Mouse (Mus musculus) heart, postnatal 0 days (tissue): ENCODE measurements at regions not wholly inside any gene's neighbourhood (a gene's known extent, or its start where the extent isn't known, plus 50 kb on each side); places are given as distances from the start of the nearest gene placed in this dataset.

ENCODE experiments used
- ATAC-seq: fragments of 200-750 bp; cut with Nextera tagmentation; 2 replicates; pipeline ENCODE4 v1.8.0; 2017; ENCODE audit warnings: low read depth, moderate number of reproducible peaks, moderate library complexity; ENCODE audit not compliant: insufficient read depth
- DNase-seq: peaks from one replicate; pipeline ENCODE4 v3.0.0-alpha.2; 2016; ENCODE audit warnings: low spot score
- H3K27ac ChIP-seq: fragments of 300-500 bp; sonication (generic); 2 replicates; pipeline ENCODE4 v1.5.1; 2014; ENCODE audit warnings: low read depth, mild to moderate bottlenecking
- H3K27me3 ChIP-seq: fragments of 300-500 bp; sonication (generic); 2 replicates; pipeline ENCODE4 v1.6.1; 2014; ENCODE audit warnings: low read length, mixed read lengths; ENCODE audit not compliant: control insufficient read depth, insufficient read depth
- H3K36me3 ChIP-seq: fragments of 300-500 bp; sonication (generic); replicated peaks from 2 replicates; pipeline ENCODE4 v1.6.1; 2014; ENCODE audit warnings: low read length, mixed read lengths; ENCODE audit not compliant: control insufficient read depth, insufficient read depth
- H3K4me1 ChIP-seq: fragments of 300-500 bp; sonication (generic); 2 replicates; pipeline ENCODE4 v1.6.1; 2014; ENCODE audit warnings: antibody characterized with exemption; ENCODE audit not compliant: control insufficient read depth, insufficient read depth
- H3K4me2 ChIP-seq: fragments of 300-500 bp; sonication (generic); 2 replicates; pipeline ENCODE4 v1.6.1; 2014; ENCODE audit warnings: low read depth, mild to moderate bottlenecking, low read length, moderate library complexity
- H3K4me3 ChIP-seq: fragments of 300-500 bp; sonication (generic); 2 replicates; pipeline ENCODE4 v1.5.1; 2014; ENCODE audit warnings: low read depth, low read length
- H3K9ac ChIP-seq: fragments of 300-500 bp; sonication (generic); replicated peaks from 2 replicates; pipeline ENCODE4 v1.6.1; 2014; ENCODE audit warnings: low read depth, low read length, mixed read lengths
- H3K9me3 ChIP-seq: fragments of 300-500 bp; sonication (generic); replicated peaks from 2 replicates; pipeline ENCODE4 v1.6.1; 2016; ENCODE audit warnings: low read length; ENCODE audit not compliant: control insufficient read depth
- CTCF ChIP-seq: IDR thresholded peaks from 2 replicates; pipeline ENCODE4 v1.5.1; 2016; ENCODE audit warnings: antibody characterized with exemption, control low read depth, low read depth
- EP300 ChIP-seq: IDR thresholded peaks from 2 replicates; pipeline ENCODE4 v1.6.1; 2016; ENCODE audit warnings: antibody characterized with exemption, low read depth
- WGBS: fragments of 180-500 bp; shearing (Covaris S2); extraction: QIAGEN DNeasy Blood & Tissue Kit; methylation state at CpG from one replicate; pipeline ENCODE4 v1.1.7; 2014; 5-methylcytosine and 5-hydroxymethylcytosine counted together

GRCm38 (mm10) chr9:27509711-27510110 lies 113.1 kb downstream of the Spata19 start:
- no peak overlapping the region for H3K27ac ChIP-seq
- DNase-seq (no peak), ATAC-seq (no peak)
- no peak overlapping the region for H3K4me2 ChIP-seq
- H3K9ac ChIP-seq: no peak overlapping the region
- 80% methylated on average over 9 of the region's 9 CpGs for WGBS
- H3K27me3 ChIP-seq: no peaks in the 10 kb centered on the region
- no peaks in the 10 kb centered on the region for H3K9me3 ChIP-seq
- TF ChIP-seq CTCF (no peak), EP300 (no peak)
- no peaks in the 10 kb centered on the region for H3K36me3 ChIP-seq
- no peaks in the 10 kb centered on the region for H3K4me1 ChIP-seq
- H3K4me3 ChIP-seq: no peak overlapping the region

DNA sequence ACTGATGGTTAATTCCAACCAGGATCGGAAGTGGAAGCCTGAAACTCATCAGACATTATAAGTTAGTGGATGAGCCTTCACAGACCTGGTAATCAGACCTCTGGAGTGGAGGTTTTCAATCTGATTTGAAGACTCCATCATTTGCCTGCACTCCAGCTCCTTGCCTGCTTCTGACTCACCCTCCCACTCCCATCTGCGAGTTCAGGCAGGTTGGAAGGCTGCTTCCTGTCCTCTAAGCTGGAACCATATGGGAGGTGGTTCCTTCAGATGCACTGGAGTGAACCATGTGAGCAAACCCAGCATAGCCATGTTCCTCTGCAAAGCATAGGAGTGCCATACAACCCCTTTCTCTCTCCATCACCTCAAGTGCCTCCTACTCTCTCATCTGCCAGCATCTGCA lies 114.6 kb downstream of the Spata19 start:
- TF ChIP-seq EP300 (no peak), CTCF (no peak)
- Histone ChIP-seq H3K27me3 (no peaks in the 10 kb centered on the region), H3K36me3 (no peaks in the 10 kb centered on the region), H3K9me3 (no peaks in the 10 kb centered on the region), H3K4me2 (no peak overlapping the region), H3K27ac (no peak overlapping the region), H3K4me3 (no peak overlapping the region), H3K9ac (no peak overlapping the region), H3K4me1 (no peaks in the 10 kb centered on the region)
- no peak for ATAC-seq
- 40% methylated on average over 2 of the region's 2 CpGs for WGBS
- DNase-seq: no peak

- Histone ChIP-seq H3K9me3 (no peaks in the 10 kb centered on the region), H3K4me2 (no peak overlapping the region), H3K36me3 (no peaks in the 10 kb centered on the region), H3K27me3 (no peaks in the 10 kb centered on the region), H3K4me1 (no peaks in the 10 kb centered on the region), H3K9ac (no peak overlapping the region), H3K27ac (no peak overlapping the region), H3K4me3 (no peak overlapping the region)
- WGBS: 73% methylated on average over 4 of the region's 4 CpGs
- no peak for DNase-seq
- TF ChIP-seq EP300: no peak
- TF ChIP-seq CTCF: no peak
- no peak for ATAC-seq
These were observed 119.0 kb downstream of the Spata19 start for GRCm38 (mm10) chr9:27515427-27516110.

- Histone ChIP-seq H3K4me2 (no peak overlapping the region), H3K9me3 (no peaks in the 10 kb centered on the region), H3K4me3 (no peak overlapping the region), H3K9ac (no peak overlapping the region), H3K4me1 (no peaks in the 10 kb centered on the region), H3K36me3 (no peaks in the 10 kb centered on the region), H3K27me3 (no peaks in the 10 kb centered on the region), H3K27ac (no peak overlapping the region)
- TF ChIP-seq EP300 (no peak), CTCF (no peak)
- ATAC-seq (no peak), DNase-seq (no peak)
- WGBS: 48% methylated on average over 4 of the region's 4 CpGs
These were observed 121.4 kb downstream of the Spata19 start for GRCm38 (mm10) chr9:27518031-27518430.

DNA sequence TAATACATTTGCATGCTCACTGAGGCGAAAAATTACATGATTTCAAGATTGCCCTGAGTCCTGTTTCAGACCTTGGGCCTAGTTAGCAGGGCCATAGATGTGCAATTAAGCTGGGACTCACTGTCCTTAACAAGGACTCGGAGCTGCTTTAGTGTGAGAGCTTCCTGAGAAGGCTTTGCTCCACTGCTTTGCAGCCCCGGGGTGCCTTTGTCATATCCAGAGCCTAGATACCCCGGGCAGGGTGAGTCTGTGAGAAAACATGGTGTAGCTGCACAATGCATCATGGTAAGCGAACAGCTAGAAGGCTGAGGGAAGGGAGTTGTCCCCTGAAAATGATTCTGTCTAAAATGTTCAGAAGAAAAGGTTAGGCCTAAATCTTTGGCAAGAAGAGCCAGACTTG lies 123.1 kb downstream of the Spata19 start:
- Histone ChIP-seq H3K27me3 (no peaks in the 10 kb centered on the region), H3K4me2 (no peak overlapping the region), H3K4me3 (no peak overlapping the region), H3K9me3 (no peaks in the 10 kb centered on the region), H3K36me3 (no peaks in the 10 kb centered on the region), H3K27ac (no peak overlapping the region), H3K4me1 (no peaks in the 10 kb centered on the region), H3K9ac (no peak overlapping the region)
- 65% methylated on average over 5 of the region's 5 CpGs for WGBS
- DNase-seq (no peak), ATAC-seq (no peak)
- no peak for TF ChIP-seq CTCF
- TF ChIP-seq EP300: no peak

DNA sequence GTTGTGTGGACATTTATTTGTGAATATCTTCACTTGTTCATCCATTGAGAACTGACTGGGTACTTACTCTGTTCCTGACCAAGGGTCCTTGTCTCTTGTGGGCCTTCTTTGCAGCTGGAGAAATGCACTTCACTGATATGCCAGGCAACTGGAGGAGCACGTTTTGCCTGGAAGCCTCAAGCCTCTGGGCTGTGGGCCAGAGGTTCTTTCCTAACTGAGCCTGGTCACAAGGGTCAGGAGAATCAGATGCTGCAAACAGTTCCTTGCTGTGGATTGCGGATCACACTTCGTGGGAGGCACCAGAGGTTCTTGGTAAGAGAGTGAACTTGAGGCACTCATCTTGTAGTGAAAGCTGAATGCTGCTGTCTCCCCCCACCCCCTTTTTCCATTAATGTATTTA lies 124.6 kb downstream of the Spata19 start:
- ATAC-seq: no peak
- no peak overlapping the region for H3K4me2 ChIP-seq
- no peak overlapping the region for H3K4me3 ChIP-seq
- no peak for DNase-seq
- no peaks in the 10 kb centered on the region for H3K36me3 ChIP-seq
- 34% methylated on average over 3 of the region's 3 CpGs for WGBS
- no peak overlapping the region for H3K9ac ChIP-seq
- no peak overlapping the region for H3K27ac ChIP-seq
- no peaks in the 10 kb centered on the region for H3K4me1 ChIP-seq
- H3K27me3 ChIP-seq: no peaks in the 10 kb centered on the region
- no peaks in the 10 kb centered on the region for H3K9me3 ChIP-seq
- TF ChIP-seq EP300 (no peak), CTCF (no peak)
